Mouse (Mus musculus): Measurements from ENCODE around the gene Tex26.

DNA sequence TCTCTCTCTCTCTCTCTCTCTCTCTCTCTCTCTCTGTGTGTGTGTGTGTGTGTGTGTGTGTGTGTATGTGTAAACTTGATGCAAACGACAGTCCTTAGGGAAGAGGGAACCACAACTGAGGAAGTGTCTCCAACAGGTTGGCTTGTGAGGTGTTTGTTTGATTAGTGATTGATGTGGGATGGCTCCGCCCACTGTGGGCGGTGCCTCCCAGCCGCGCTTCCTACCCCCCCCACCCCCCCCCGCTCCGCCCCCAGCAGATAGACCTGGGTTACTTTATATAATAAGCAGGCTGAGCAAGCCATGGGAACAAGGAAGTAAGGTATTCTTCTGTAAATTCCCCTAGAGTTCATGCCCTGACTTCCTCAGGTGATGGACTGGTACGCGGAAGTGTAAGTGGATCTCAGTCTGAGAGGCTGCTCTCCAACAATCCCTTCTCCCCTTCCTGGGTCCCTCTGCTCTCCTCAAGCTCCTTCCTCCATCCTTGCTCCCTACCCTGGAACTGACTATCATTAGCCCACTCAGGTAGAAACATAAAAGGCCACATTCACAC is 5.2 kb upstream of the Tex26 start:
- TF ChIP-seq CTCF (IDR thresholded peaks at IDR 0.05) (no peak), EP300 (IDR thresholded peaks at IDR 0.05) (no peak)

Data from lung, postnatal 0 days (tissue).